Mouse (Mus musculus): ENCODE measurements around the gene Nipal3. TPM values are rescaled to one million over a fixed set of nuclear protein-coding genes. Genes with fewer than 3 reads are reported as not detected.

Gene Nipal3
- polyA plus RNA-seq, 1 experiment from 2014 or later = 3.2 TPM

- H3K36me3 ChIP-seq (ENCODE audit: control insufficient read depth, insufficient read depth) = no peaks in the 10 kb centered on the region
- H3K4me3 ChIP-seq (ENCODE audit: low read depth, low read length) = peak within 1 kb of the TSS; percentile 77
- H3K4me2 ChIP-seq (ENCODE audit: low read depth, low read length) = peak within 1 kb of the TSS; percentile 90
- peak within 1 kb of the TSS; percentile 88 for H3K9ac ChIP-seq (ENCODE audit: low read depth, low read length)
- no peaks in the 10 kb centered on the region for H3K27me3 ChIP-seq (ENCODE audit: control insufficient read depth, insufficient read depth, low read depth, low read length)
- peaks cover 24% of the 10 kb centered on the region for H3K4me1 ChIP-seq (ENCODE audit: control insufficient read depth, low read depth, low read length)
- H3K27ac ChIP-seq (ENCODE audit: low read length) = peak within 1 kb of the TSS; percentile 85
- no peaks in the 10 kb centered on the region for H3K9me3 ChIP-seq (replicated peaks; ENCODE audit: control insufficient read depth, low read length)
- under 1% methylated on average over 66 of the region's 79 CpGs for WGBS (ENCODE audit: insufficient replicate concordance)
- ATAC-seq (ENCODE audit: low read depth) = peak; percentile 92
Measured at GRCm38 (mm10) chr4:135433443-135434394, 61.1 kb downstream of the Nipal3 start, which contains the start of gene Rcan3. TSS of gene Rcan3 (minus strand) at chr4:135433853.

GRCm38 (mm10) chr4:135433086-135433442 is 61.8 kb downstream of the Nipal3 start:
- peak overlapping the region; percentile 90 for H3K4me2 ChIP-seq (ENCODE audit: low read depth, low read length)
- 20% methylated on average over 10 of the region's 10 CpGs for WGBS (ENCODE audit: insufficient replicate concordance)

DNA sequence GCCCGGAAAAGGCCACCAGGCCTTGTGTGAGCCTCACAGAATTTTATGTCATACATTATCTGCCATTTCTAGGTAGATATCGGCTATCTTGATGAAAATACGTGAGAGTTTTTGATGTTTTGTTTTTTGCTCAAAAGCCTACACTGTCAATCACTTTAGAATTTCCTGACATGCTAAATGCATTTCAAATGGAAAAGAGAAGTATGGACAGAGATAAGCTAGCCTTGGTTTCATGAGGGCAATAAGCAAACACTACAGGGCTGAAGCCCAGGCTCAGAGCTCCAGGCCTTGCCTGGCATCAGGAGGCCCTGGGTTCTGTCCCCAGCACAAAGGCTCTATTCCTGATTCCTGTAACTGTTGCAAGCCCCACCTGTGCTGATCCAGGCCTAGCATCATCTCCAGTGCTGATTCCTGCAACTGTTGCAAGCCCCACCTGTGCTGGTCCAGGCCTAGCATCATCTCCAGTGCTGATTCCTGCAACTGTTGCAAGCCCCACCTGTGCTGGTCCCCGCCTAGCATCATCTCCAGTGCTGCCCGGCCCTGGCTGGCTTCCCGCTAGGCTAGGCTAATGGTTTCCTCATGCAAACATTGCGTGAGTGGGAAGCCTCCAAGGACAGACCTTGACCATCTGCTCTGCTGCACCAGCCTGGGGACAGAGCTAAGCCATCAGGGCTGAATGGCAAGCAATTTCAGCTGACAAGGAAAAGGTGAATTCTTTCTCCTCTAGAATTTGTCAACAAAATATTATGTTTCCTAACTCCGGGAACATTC is 64.7 kb downstream of the Nipal3 start:
- Histone ChIP-seq H3K4me2 (ENCODE audit: low read depth, low read length) (no peak overlapping the region), H3K9ac (ENCODE audit: low read depth, low read length) (no peak overlapping the region), H3K27me3 (ENCODE audit: control insufficient read depth, insufficient read depth, low read depth, low read length) (no peaks in the 10 kb centered on the region), H3K4me1 (ENCODE audit: control insufficient read depth, low read depth, low read length) (peaks cover 16% of the 10 kb centered on the region), H3K4me3 (ENCODE audit: low read depth, low read length) (no peak overlapping the region), H3K9me3 (replicated peaks; ENCODE audit: control insufficient read depth, low read length) (no peaks in the 10 kb centered on the region), H3K36me3 (ENCODE audit: control insufficient read depth, insufficient read depth) (no peaks in the 10 kb centered on the region), H3K27ac (ENCODE audit: low read length) (no peak overlapping the region)
- WGBS (ENCODE audit: insufficient replicate concordance) = 66% methylated on average over 8 of the region's 8 CpGs
- no peak for ATAC-seq (ENCODE audit: low read depth)

More at GRCm38 (mm10) chr4:135433086-135433442, 61.8 kb downstream of the Nipal3 start:
- H3K27me3 ChIP-seq (ENCODE audit: control insufficient read depth, insufficient read depth, low read depth, low read length) = no peaks in the 10 kb centered on the region
- peak overlapping the region; percentile 65; the same call in 1 of the 2 replicates for H3K27ac ChIP-seq (ENCODE audit: low read length)
- peak overlapping the region; percentile 88 for H3K9ac ChIP-seq (ENCODE audit: low read depth, low read length)
- peaks cover 24% of the 10 kb centered on the region for H3K4me1 ChIP-seq (ENCODE audit: control insufficient read depth, low read depth, low read length)
- peak overlapping the region; percentile 77 for H3K4me3 ChIP-seq (ENCODE audit: low read depth, low read length)
- ATAC-seq (ENCODE audit: low read depth) = no peak
- H3K36me3 ChIP-seq (ENCODE audit: control insufficient read depth, insufficient read depth) = no peaks in the 10 kb centered on the region
- H3K9me3 ChIP-seq (replicated peaks; ENCODE audit: control insufficient read depth, low read length) = no peaks in the 10 kb centered on the region

DNA sequence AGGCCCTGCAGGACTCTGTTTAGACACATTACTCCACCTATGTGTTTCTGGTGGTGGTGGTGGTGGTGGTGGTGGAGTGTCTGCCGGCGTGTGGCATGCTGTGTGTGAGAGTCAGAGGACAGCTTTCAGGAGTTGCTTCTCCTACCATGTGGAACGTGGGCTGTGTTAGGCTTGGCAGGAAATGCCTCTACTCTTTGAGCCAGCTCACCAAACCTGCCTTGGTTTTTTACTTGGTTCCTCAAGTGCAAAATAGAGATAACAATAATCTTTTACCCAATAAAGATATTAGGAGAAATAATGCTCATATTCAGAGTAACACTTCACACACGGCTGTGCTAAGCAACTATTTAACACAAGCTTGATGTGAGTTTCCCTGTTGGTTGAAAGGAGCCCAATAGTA is 65.5 kb downstream of the Nipal3 start:
- no peak overlapping the region for H3K27ac ChIP-seq (ENCODE audit: low read length)
- 39% methylated on average over 4 of the region's 4 CpGs for WGBS (ENCODE audit: insufficient replicate concordance)
- peaks cover 12% of the 10 kb centered on the region for H3K4me1 ChIP-seq (ENCODE audit: control insufficient read depth, low read depth, low read length)
- no peaks in the 10 kb centered on the region for H3K36me3 ChIP-seq (ENCODE audit: control insufficient read depth, insufficient read depth)
- no peak overlapping the region for H3K9ac ChIP-seq (ENCODE audit: low read depth, low read length)
- no peak for ATAC-seq (ENCODE audit: low read depth)
- no peak overlapping the region for H3K4me3 ChIP-seq (ENCODE audit: low read depth, low read length)
- H3K4me2 ChIP-seq (ENCODE audit: low read depth, low read length) = no peak overlapping the region
- no peaks in the 10 kb centered on the region for H3K9me3 ChIP-seq (replicated peaks; ENCODE audit: control insufficient read depth, low read length)
- no peaks in the 10 kb centered on the region for H3K27me3 ChIP-seq (ENCODE audit: control insufficient read depth, insufficient read depth, low read depth, low read length)

DNA sequence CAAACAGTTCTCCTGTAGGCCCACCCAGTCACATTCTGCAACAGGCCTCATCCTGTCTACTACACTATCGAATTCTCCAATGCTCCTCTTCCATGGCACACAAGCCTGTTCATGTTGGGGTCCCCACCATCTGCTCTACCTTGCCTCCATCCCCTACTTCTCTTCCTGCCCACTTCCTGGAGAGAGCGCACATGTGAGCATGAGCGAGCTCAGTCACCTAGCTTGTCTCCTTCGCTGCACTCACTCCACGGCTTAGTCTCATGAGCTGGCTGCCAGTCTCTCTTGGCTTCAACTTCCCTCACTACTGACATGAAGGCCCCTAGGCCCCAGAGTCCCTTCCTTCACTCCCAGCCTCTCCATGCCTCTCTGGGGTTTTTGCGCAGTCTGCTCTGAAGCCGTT is 68.3 kb downstream of the Nipal3 start:
- no peaks in the 10 kb centered on the region for H3K9me3 ChIP-seq (replicated peaks; ENCODE audit: control insufficient read depth, low read length)
- H3K9ac ChIP-seq (ENCODE audit: low read depth, low read length) = no peak overlapping the region
- H3K4me2 ChIP-seq (ENCODE audit: low read depth, low read length) = no peak overlapping the region
- H3K27me3 ChIP-seq (ENCODE audit: control insufficient read depth, insufficient read depth, low read depth, low read length) = no peaks in the 10 kb centered on the region
- H3K27ac ChIP-seq (ENCODE audit: low read length) = no peak overlapping the region
- ATAC-seq (ENCODE audit: low read depth) = no peak
- no peaks in the 10 kb centered on the region for H3K36me3 ChIP-seq (ENCODE audit: control insufficient read depth, insufficient read depth)
- H3K4me1 ChIP-seq (ENCODE audit: control insufficient read depth, low read depth, low read length) = no peaks in the 10 kb centered on the region; the same call in 1 of the 2 replicates
- no peak overlapping the region for H3K4me3 ChIP-seq (ENCODE audit: low read depth, low read length)
- WGBS (ENCODE audit: insufficient replicate concordance) = 78% methylated on average over 7 of the region's 7 CpGs

GRCm38 (mm10) chr4:135425625-135426024 is 69.2 kb downstream of the Nipal3 start:
- Histone ChIP-seq H3K27ac (ENCODE audit: low read length) (no peak overlapping the region), H3K9me3 (replicated peaks; ENCODE audit: control insufficient read depth, low read length) (no peaks in the 10 kb centered on the region), H3K4me3 (ENCODE audit: low read depth, low read length) (no peak overlapping the region), H3K27me3 (ENCODE audit: control insufficient read depth, insufficient read depth, low read depth, low read length) (no peaks in the 10 kb centered on the region), H3K36me3 (ENCODE audit: control insufficient read depth, insufficient read depth) (no peaks in the 10 kb centered on the region), H3K4me2 (ENCODE audit: low read depth, low read length) (no peak overlapping the region), H3K9ac (ENCODE audit: low read depth, low read length) (no peak overlapping the region), H3K4me1 (ENCODE audit: control insufficient read depth, low read depth, low read length) (no peaks in the 10 kb centered on the region; the same call in 1 of the 2 replicates)
- ATAC-seq (ENCODE audit: low read depth) = no peak
- WGBS (ENCODE audit: insufficient replicate concordance) = 64% methylated on average over 9 of the region's 9 CpGs

DNA sequence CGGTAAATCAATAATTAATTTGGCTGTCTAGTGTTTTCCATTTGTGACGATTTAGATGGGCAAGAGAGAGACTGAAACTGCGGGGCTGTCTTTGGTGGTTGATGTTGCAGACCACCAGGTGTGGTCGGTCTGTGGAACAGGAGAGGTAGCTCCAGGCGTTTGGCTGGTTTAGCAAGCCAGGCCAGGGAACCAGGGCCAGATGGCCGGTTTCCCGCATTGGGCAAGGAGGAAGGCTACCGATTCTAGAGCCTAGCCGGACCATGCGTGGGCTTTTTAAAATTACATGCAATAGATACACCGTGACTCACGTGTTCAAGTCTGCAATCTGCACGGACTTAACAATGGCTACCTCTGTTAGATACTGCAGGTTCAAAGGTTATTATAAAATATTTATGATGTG is 73.9 kb downstream of the Nipal3 start:
- WGBS (ENCODE audit: insufficient replicate concordance) = 85% methylated on average over 13 of the region's 13 CpGs
- Histone ChIP-seq H3K27ac (ENCODE audit: low read length) (no peak overlapping the region), H3K4me1 (ENCODE audit: control insufficient read depth, low read depth, low read length) (no peaks in the 10 kb centered on the region), H3K4me2 (ENCODE audit: low read depth, low read length) (no peak overlapping the region), H3K9ac (ENCODE audit: low read depth, low read length) (no peak overlapping the region), H3K4me3 (ENCODE audit: low read depth, low read length) (no peak overlapping the region), H3K9me3 (replicated peaks; ENCODE audit: control insufficient read depth, low read length) (no peaks in the 10 kb centered on the region), H3K36me3 (ENCODE audit: control insufficient read depth, insufficient read depth) (no peaks in the 10 kb centered on the region), H3K27me3 (ENCODE audit: control insufficient read depth, insufficient read depth, low read depth, low read length) (no peaks in the 10 kb centered on the region)
- ATAC-seq (ENCODE audit: low read depth) = no peak

DNA sequence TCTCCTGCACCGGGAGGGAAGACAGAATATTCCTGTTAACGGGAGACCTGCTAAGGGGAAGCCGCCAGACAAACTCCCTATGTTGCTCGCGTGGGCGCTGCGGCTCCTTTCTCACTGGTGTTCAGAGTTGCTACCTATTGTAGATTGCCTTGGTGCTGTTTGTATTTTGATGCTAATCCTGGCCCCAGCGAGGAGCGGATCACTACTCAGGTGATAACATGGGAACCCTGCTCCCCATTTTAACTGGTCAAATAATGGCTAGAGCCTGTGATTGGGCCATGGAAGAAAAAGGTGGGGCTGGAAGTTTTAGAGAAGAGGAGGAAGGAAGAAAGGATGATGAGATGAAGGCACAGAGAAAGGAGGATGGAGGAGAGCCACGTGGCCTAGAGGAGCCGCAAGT is 74.4 kb downstream of the Nipal3 start:
- H3K9ac ChIP-seq (ENCODE audit: low read depth, low read length) = no peak overlapping the region
- no peak overlapping the region for H3K27ac ChIP-seq (ENCODE audit: low read length)
- no peak overlapping the region for H3K4me3 ChIP-seq (ENCODE audit: low read depth, low read length)
- H3K36me3 ChIP-seq (ENCODE audit: control insufficient read depth, insufficient read depth) = no peaks in the 10 kb centered on the region
- no peaks in the 10 kb centered on the region for H3K9me3 ChIP-seq (replicated peaks; ENCODE audit: control insufficient read depth, low read length)
- no peaks in the 10 kb centered on the region for H3K4me1 ChIP-seq (ENCODE audit: control insufficient read depth, low read depth, low read length)
- ATAC-seq (ENCODE audit: low read depth) = no peak
- no peaks in the 10 kb centered on the region for H3K27me3 ChIP-seq (ENCODE audit: control insufficient read depth, insufficient read depth, low read depth, low read length)
- H3K4me2 ChIP-seq (ENCODE audit: low read depth, low read length) = no peak overlapping the region
- 84% methylated on average over 11 of the region's 11 CpGs for WGBS (ENCODE audit: insufficient replicate concordance)

- H3K27me3 ChIP-seq (ENCODE audit: control insufficient read depth, insufficient read depth, low read depth, low read length) = no peaks in the 10 kb centered on the region
- no peak overlapping the region for H3K4me3 ChIP-seq (ENCODE audit: low read depth, low read length)
- H3K9ac ChIP-seq (ENCODE audit: low read depth, low read length) = no peak overlapping the region
- no peaks in the 10 kb centered on the region for H3K9me3 ChIP-seq (replicated peaks; ENCODE audit: control insufficient read depth, low read length)
- WGBS (ENCODE audit: insufficient replicate concordance) = 85% methylated on average over 21 of the region's 21 CpGs
- no peaks in the 10 kb centered on the region for H3K4me1 ChIP-seq (ENCODE audit: control insufficient read depth, low read depth, low read length)
- no peak overlapping the region for H3K4me2 ChIP-seq (ENCODE audit: low read depth, low read length)
- H3K27ac ChIP-seq (ENCODE audit: low read length) = no peak overlapping the region
- H3K36me3 ChIP-seq (ENCODE audit: control insufficient read depth, insufficient read depth) = no peaks in the 10 kb centered on the region
- ATAC-seq (ENCODE audit: low read depth) = no peak
Measured at GRCm38 (mm10) chr4:135419996-135420395, 74.8 kb downstream of the Nipal3 start.
